Mouse (Mus musculus) neural tube, embryonic 13.5 days (tissue): ENCODE data around the gene Gm5941. TPM values are rescaled to one million over a fixed set of nuclear protein-coding genes. Genes with fewer than 3 reads are reported as not detected.
"Not testable (repeated sequence)": the region's sequence is repeated elsewhere in the genome, so short reads cannot be mapped to it uniquely, and the experiment has no call there.

Source experiments
- ATAC-seq: fragments of 200-750 bp; cut with Nextera tagmentation; 2 replicates; pipeline ENCODE4 v1.8.0; 2017; ENCODE audit warnings: low read depth, mild to moderate bottlenecking, moderate TSS enrichment, moderate library complexity
- H3K27ac ChIP-seq: fragments of 300-500 bp; sonication (generic); replicated peaks from 2 replicates; pipeline ENCODE4 v1.5.1; 2015; ENCODE audit warnings: moderate library complexity, mild to moderate bottlenecking, inconsistent platforms
- H3K27me3 ChIP-seq: fragments of 300-500 bp; sonication (generic); 2 replicates; pipeline ENCODE4 v1.6.1; 2015; ENCODE audit warnings: mild to moderate bottlenecking, inconsistent platforms
- H3K36me3 ChIP-seq: fragments of 300-500 bp; sonication (generic); 2 replicates; pipeline ENCODE4 v1.6.1; 2015; ENCODE audit warnings: mild to moderate bottlenecking, inconsistent platforms
- H3K4me1 ChIP-seq: fragments of 300-500 bp; sonication (generic); replicated peaks from 2 replicates; pipeline ENCODE4 v1.6.1; 2015; ENCODE audit warnings: inconsistent platforms
- H3K4me2 ChIP-seq: fragments of 300-500 bp; sonication (generic); 2 replicates; pipeline ENCODE4 v1.6.1; 2015; ENCODE audit warnings: inconsistent platforms, mild to moderate bottlenecking, moderate library complexity
- H3K4me3 ChIP-seq: fragments of 300-500 bp; sonication (generic); 2 replicates; pipeline ENCODE4 v1.5.1; 2015; ENCODE audit warnings: mild to moderate bottlenecking, inconsistent platforms
- H3K9ac ChIP-seq: fragments of 300-500 bp; sonication (generic); 2 replicates; pipeline ENCODE4 v1.6.1; 2015; ENCODE audit warnings: moderate library complexity, mild to moderate bottlenecking, inconsistent platforms
- H3K9me3 ChIP-seq: fragments of 300-500 bp; sonication (generic); 2 replicates; pipeline ENCODE4 v1.6.1; 2016; ENCODE audit warnings: inconsistent platforms
- WGBS: fragments of 180-500 bp; shearing (Covaris S2); methylation state at CpG from one replicate; pipeline ENCODE4 v1.1.7; 2015; 5-methylcytosine and 5-hydroxymethylcytosine counted together
- polyA plus RNA-seq: library from polyadenylated mRNA; unstranded; fragments of >200 nt; fragmentation: Nextera tagmentation; extraction: Ambion mirVana; gene quantifications from 2 replicates; pipeline ENCODE4 v1.2.1, GENCODE M21; 2015

Gene Gm5941
- polyA plus RNA-seq, result not detected in 2 replicates

- WGBS, result 87% methylated on average over 4 of the region's 4 CpGs
Measured at GRCm38 (mm10) chrX:92489649-92490048, at the start of gene Gm5941. Gene Gm5941, plus strand, starts transcription at chrX:92489949.

GRCm38 (mm10) chrX:92460496-92460895 is 29.3 kb upstream of the Gm5941 start:
- H3K4me1 ChIP-seq, result no peaks in the 10 kb centered on the region
- no peak for ATAC-seq
- no peaks in the 10 kb centered on the region for H3K27me3 ChIP-seq
- H3K9ac ChIP-seq, result no peak overlapping the region
- H3K36me3 ChIP-seq, result no peaks in the 10 kb centered on the region
- 43% methylated on average over 3 of the region's 3 CpGs for WGBS
- no peak overlapping the region for H3K4me3 ChIP-seq
- H3K27ac ChIP-seq, result no peak overlapping the region
- H3K4me2 ChIP-seq, result no peak overlapping the region
- H3K9me3 ChIP-seq, result no peaks in the 10 kb centered on the region

More at GRCm38 (mm10) chrX:92489649-92490048, at the start of gene Gm5941:
- H3K9me3 ChIP-seq, H3K4me1 ChIP-seq, H3K36me3 ChIP-seq, H3K27me3 ChIP-seq, H3K27ac ChIP-seq, ATAC-seq, H3K4me3 ChIP-seq, H3K9ac ChIP-seq, H3K4me2 ChIP-seq: not testable (repeated sequence)

- H3K27me3 ChIP-seq, result no peaks in the 10 kb centered on the region
- no peak for ATAC-seq
- no peaks in the 10 kb centered on the region for H3K36me3 ChIP-seq
- H3K4me2 ChIP-seq, result no peak overlapping the region
- no peak overlapping the region for H3K27ac ChIP-seq
- H3K4me1 ChIP-seq, result no peaks in the 10 kb centered on the region
- WGBS, result 60% methylated on average over 4 of the region's 4 CpGs
- no peaks in the 10 kb centered on the region for H3K9me3 ChIP-seq
- H3K9ac ChIP-seq, result no peak overlapping the region
- H3K4me3 ChIP-seq, result no peak overlapping the region
Measured at GRCm38 (mm10) chrX:92464773-92465172, 25.0 kb upstream of the Gm5941 start.

GRCm38 (mm10) chrX:92498254-92498653 is 8.5 kb downstream of the Gm5941 start:
- Histone ChIP-seq H3K27ac (no peak overlapping the region), H3K4me2 (no peak overlapping the region), H3K4me3 (no peak overlapping the region), H3K36me3 (no peaks in the 10 kb centered on the region), H3K4me1 (no peaks in the 10 kb centered on the region), H3K9me3 (no peaks in the 10 kb centered on the region), H3K27me3 (no peaks in the 10 kb centered on the region), H3K9ac (no peak overlapping the region)
- 51% methylated on average over 1 of the region's 1 CpGs for WGBS
- ATAC-seq, result no peak

DNA sequence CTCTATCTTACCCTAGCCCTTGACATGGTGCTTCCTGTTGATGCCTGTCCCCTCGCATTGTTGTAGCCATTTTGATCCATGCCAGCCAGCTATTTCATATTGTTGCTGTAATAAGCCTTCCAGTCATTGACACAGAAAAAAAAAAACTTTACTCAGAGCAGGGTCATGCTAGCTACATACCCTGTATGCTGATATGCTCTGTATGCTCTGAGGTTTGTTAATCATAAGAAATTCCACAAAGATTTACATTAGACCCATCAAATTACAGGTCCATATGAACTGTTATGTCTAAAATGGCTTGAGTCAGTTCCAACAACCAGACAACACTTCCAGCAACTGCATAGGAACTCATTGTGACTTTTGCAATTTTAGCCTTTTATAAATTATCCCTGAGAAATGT is 38.1 kb downstream of the Gm5941 start:
- Histone ChIP-seq H3K9me3 (no peaks in the 10 kb centered on the region), H3K9ac (no peak overlapping the region), H3K4me3 (no peak overlapping the region), H3K4me1 (no peaks in the 10 kb centered on the region), H3K4me2 (no peak overlapping the region), H3K27me3 (no peaks in the 10 kb centered on the region), H3K27ac (no peak overlapping the region), H3K36me3 (no peaks in the 10 kb centered on the region)
- 84% methylated on average over 1 of the region's 1 CpGs for WGBS
- no peak for ATAC-seq

Other genes with a start within 250 kb of the Gm5941 start
- gene Mageb18, start 109.6 kb downstream of the Gm5941 start, polyA plus RNA-seq, result 0.13 TPM in 1 of 2 replicates, not detected in the other